Mouse (Mus musculus): ENCODE data around the gene Inhbb.

DNA sequence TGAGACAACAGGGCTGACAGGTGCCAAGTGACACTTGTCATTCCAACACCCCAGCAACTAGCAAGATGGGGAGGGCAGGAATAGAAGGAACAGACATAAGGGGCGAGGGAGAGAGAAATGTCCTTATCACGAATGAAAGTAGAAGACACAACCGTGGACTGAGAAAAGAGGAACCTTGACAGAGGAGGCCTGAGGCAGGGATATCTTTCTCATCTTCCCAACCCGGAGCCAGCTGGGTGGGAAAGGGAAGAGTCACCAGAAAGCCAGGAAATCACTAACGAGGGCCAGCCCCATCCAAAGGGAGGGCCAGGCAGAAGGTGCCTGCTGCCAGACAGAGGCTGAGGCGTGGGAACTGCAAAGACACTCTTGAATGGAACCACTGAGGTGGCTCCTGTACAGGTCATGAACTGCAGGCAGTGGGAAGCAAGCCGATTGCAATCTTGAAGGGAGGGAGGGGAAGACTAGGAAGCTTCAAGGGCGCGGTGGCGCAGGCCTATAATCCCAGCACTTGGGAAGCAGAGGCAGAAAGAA, 24.8 kb upstream of the Inhbb start:
- TF ChIP-seq POLR2A (IDR thresholded peaks at IDR 0.05; ENCODE audit: control insufficient read depth in 1 of 2, insufficient read depth in 1 of 2, low read depth in 1 of 2, low read length in 2 of 2, poor library complexity in 1 of 2) = no peak
- peak in 1 of 2 experiments; percentile 24; a peak in 1 of 4 replicates for TF ChIP-seq EP300 (IDR thresholded peaks at IDR 0.05; ENCODE audit: low read depth in 1 of 2, low read length in 2 of 2)
- peak; percentile 39 for TF ChIP-seq GATA1 (IDR thresholded peaks at IDR 0.05; ENCODE audit: low read depth, low read length)
- no peak for TF ChIP-seq CTCF (IDR thresholded peaks at IDR 0.05 in 2 of 3, conservative IDR thresholded peaks at IDR 0.05 in 1 of 3; ENCODE audit: control insufficient read depth in 1 of 3, insufficient read depth in 1 of 3, low read depth in 2 of 3, low read length in 3 of 3, poor library complexity in 1 of 3, severe bottlenecking in 1 of 3)
- no peak for TF ChIP-seq MEF2A (IDR thresholded peaks at IDR 0.05; ENCODE audit: extremely low read depth, insufficient replicate concordance, low read depth, low read length, poor library complexity, severe bottlenecking)
- no peak for TF ChIP-seq ELF1 (IDR thresholded peaks at IDR 0.05; ENCODE audit: low read depth, low read length)
- no peak for TF ChIP-seq TBP (IDR thresholded peaks at IDR 0.05; ENCODE audit: low read depth, low read length)
- no peak for TF ChIP-seq USF2 (IDR thresholded peaks at IDR 0.05; ENCODE audit: borderline replicate concordance in 1 of 2, insufficient read depth in 1 of 2, low read depth in 1 of 2, low read length in 2 of 2)
- no peak for TF ChIP-seq TCF12 (IDR thresholded peaks at IDR 0.05; ENCODE audit: low read depth, low read length)
- no peak for TF ChIP-seq MXI1 (IDR thresholded peaks at IDR 0.05; ENCODE audit: low read depth, low read length)
- no peak for TF ChIP-seq HCFC1 (IDR thresholded peaks at IDR 0.05; ENCODE audit: low read depth, low read length)

All from MEL (cell line).